Mouse (Mus musculus): Measurements from ENCODE around the gene Gm49721. TPM values are rescaled to one million over a fixed set of nuclear protein-coding genes. Genes with fewer than 3 reads are reported as not detected.

Gm49721 gene
- not detected in 2 replicates for polyA plus RNA-seq (2012)

DNA sequence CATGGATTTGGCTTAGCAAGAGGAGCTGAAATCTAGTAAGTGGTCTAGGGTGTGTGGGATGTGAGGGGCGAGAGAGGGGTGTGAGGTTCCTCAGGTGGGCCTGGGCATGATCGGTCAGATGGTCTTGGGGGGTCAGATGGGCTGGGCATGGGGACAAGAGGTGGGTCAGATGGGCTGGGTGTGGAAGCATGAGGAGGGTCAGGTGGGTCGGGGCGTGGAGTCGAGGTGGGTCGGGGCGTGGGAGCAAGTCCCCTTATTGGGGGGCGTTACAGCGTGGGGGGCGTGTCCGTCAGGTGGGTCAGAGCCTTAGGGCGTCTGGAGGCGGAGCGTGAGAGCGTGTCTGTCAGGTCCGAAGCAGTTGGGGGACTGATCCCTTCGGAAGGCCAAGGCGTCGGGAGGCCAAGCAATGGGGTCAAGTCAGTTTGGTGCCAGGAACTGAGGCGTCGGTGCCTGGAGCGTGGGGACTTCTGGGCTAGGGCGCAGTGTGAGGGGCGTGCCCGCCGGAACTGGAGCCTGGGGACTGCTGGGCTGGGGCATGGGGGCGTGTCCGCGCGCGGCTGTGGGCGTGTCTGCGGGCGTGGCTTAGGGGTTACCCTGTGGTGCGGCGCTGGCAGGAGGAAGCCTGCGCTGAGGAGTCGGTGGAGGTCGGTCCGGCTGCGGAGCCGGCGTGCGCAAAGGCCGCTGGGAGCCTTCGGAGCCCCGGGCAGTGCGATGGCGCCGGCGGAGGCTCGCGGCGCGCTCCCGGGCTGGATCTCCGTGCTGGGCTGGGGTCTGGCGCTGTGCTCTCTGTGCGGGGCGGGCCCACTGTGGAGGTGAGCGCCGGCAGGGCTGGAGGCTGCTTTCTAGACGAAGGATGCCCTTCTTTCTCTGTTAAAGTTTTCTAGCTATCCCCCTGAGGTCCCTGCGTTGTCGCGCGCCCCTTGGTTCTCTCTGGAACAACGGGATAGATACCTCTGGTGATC lies at the start of gene Gm49721:
TSS of gene Gm49721 (plus strand) at position 618 of the 962 bp plus-strand sequence.

DNA sequence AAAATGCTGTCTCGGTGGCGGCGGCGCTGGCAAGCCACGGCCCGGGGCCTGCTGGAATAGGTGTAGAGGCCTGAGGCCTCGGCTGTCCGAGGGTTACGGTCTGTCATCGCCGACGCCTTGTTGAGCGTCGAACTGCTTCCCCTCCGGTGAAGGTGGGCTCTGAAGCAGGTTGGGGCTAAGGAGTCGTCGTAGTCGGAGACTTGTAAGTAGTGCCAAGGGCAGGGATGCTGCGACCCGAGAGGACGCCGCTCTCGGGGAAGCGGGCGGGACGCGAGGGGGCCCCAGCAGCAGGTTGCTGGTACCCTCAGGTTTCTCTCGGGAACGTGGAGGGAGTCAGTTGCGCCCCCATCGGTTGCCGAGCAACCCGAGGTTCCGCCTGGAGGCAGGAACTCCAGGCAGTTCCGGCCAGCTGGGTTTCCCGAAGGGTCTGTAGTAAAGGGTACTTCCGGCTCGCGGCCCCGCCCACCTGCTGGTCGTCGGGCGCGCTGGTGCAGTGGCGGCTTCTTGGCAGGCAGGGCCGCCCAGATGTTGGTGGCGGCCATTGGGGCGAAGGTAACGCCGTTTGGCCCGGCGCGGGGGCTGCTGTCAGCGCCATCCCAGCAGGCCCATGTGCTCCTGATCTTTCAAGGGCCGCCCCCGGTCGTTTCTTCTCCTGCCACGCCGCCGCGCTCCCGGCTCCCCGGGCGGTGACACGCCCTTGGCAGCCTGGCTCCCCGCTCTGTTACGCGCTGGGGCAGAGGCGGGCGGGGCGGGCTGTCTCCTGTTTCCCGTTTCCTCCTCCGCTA lies 30.5 kb upstream of the Gm49721 start, which contains the start of gene Rsph3b:
TSS of gene Rsph3b (minus strand) at position 699 of the 785 bp plus-strand sequence.

DNA sequence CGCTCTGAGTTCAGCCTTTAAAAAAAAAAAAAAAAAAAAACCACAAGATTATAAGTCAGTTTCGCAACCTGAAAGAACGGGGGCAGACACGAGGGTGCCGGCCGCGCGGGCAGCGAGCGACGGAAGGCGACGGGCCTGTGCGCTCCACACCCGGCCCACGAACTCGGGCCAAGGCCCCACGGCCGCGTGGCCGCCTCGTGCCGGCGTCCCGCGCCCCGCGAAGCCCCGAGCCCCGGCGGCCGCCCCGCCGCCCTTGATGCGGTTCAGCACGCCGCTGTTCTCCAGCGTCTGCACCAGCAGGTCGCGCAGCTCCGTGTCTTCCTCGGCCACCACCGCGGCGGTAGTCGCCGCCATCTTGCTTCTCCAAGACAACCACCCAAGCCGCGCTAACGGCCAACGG lies 17.9 kb upstream of the Gm49721 start, which contains the start of gene Tagap1:
TSS of gene Tagap1 (minus strand) at position 381 of the 400 bp plus-strand sequence.

DNA sequence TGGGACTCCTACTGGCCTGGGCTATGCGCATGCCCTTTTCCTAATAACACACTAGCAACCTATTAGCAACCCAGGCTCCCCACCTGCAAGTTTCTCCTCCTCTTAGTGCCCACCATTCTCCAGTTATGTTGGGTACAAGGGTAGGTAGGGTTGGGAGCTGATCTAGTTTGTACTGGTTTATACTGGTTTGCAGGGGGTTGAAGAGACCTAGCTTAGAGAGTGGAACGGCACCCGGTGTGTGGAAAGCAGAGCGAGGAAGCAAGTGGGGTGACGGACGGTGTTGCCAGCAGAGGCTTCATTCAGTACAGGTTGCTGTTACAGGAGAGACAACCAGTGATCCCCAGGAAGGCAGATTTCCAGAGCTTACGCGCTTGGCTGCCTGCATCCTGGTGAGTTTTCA lies 8.4 kb upstream of the Gm49721 start, which contains the start of gene Rnaset2b:
TSS of gene Rnaset2b (plus strand) at position 301 of the 400 bp plus-strand sequence.

DNA sequence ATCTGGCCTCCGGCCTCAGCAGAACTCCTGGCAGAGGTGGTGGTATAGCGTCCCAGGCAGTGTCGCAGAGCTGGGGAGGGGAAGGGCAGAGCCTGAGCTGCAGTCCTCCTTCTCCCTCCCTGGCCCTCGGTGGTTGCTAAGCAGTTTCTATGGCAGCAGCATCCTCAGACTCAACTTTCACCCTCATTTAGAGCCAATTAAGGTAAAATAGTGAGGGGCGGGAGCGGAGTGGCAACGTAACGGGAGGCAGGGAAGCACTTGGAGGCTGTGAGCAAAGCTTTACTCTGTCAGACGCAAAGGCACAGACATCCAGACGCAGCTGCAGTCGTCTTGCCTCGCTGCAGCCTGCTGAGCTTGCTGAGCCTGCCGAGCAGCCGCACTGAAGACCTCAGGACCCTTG lies 46.6 kb downstream of the Gm49721 start, which contains the start of gene Gm1604a:
TSS of gene Gm1604a (plus strand) at position 312 of the 400 bp plus-strand sequence.

Other genes with a start within 250 kb of the Gm49721 start
- 288 and 493 TPM in 2 replicates for gene Ezr, start 196.1 kb upstream of the Gm49721 start, polyA plus RNA-seq (2012)
- 53.8 and 57.6 TPM in 2 replicates for gene Rsph3b, start 30.2 kb upstream of the Gm49721 start, polyA plus RNA-seq (2012)
- gene Tagap1, start 17.7 kb upstream of the Gm49721 start, polyA plus RNA-seq (2012), result 9.3 and 9.6 TPM in 2 replicates
- gene Rnaset2b, start 8.3 kb upstream of the Gm49721 start, polyA plus RNA-seq (2012), result 1,041 and 1,496 TPM in 2 replicates
- gene Gm1604a, start 46.7 kb downstream of the Gm49721 start, polyA plus RNA-seq (2012), result 22.3 and 32.0 TPM in 2 replicates
- gene Rps6ka2, start 191.2 kb downstream of the Gm49721 start, polyA plus RNA-seq (2012), result 4.6 and 7.2 TPM in 2 replicates